Mouse (Mus musculus) megakaryocyte-erythroid progenitor cell, adult 5-6 weeks (primary cell): ENCODE data around the gene Nup85. TPM values are rescaled to one million over a fixed set of nuclear protein-coding genes. Genes with fewer than 3 reads are reported as not detected.

ENCODE experiments used
- ATAC-seq: replicated peaks from 2 replicates; pipeline ENCODE4 v1.8.0; 2016; ENCODE audit warnings: mild to moderate bottlenecking, inconsistent platforms; ENCODE audit not compliant: severe bottlenecking, poor library complexity, low FRiP score, low TSS enrichment
- total RNA-seq, 2 experiments: library from RNA; stranded (forward) in 1 of 2; stranded (reverse) in 1 of 2; fragments of 200-1000, 215-1000 nt in 1 of 2; fragments of >200 nt in 1 of 2; fragmentation: Nextera tagmentation in 1 of 2; gene quantifications; 2 replicates each; pipeline ENCODE4 v1.2.3; 2014 to 2017

Nup85 gene
- total RNA-seq, 2 experiments from 2014 or later: 228 to 306 TPM

DNA sequence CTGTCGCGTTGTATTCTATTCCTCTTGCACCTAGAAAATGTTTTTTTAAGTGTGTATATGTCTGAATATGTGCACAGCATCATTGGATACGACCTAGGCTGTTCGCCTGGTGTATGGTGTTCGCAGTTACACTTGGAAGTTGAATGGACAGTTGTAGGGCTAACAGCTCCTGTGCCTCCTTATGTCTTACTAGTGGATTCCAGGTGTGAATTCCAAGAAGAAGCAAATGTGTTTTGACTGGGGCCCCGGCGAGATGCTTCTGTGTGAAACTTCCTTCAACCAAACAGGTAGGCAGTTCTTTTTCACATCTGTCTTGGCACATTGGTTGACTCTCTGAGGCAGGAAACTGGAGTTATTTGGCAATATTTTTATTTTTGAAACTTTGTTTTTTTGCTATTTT lies 727 bp downstream of the Nup85 start:
- ATAC-seq: no peak

DNA sequence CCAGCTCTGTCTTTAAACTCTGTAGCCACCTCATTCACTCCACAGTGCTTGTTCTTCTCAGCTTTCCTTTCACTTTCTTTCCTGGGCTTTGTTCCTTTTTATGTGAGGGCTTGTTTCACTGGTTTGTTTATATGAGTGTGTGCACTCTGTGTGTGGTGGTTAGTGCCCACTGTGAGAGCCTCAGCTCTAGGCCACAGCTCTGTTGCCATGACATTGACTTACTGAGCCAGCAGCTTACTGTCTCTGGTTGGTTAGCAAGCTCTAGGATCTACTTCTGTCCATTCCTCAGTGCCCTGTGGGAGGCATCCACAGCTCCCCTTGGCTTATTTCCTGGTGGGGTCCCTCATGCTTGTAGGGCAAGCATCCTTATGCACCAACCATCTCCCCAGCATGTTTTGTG lies 14.8 kb downstream of the Nup85 start:
- no peak for ATAC-seq

DNA sequence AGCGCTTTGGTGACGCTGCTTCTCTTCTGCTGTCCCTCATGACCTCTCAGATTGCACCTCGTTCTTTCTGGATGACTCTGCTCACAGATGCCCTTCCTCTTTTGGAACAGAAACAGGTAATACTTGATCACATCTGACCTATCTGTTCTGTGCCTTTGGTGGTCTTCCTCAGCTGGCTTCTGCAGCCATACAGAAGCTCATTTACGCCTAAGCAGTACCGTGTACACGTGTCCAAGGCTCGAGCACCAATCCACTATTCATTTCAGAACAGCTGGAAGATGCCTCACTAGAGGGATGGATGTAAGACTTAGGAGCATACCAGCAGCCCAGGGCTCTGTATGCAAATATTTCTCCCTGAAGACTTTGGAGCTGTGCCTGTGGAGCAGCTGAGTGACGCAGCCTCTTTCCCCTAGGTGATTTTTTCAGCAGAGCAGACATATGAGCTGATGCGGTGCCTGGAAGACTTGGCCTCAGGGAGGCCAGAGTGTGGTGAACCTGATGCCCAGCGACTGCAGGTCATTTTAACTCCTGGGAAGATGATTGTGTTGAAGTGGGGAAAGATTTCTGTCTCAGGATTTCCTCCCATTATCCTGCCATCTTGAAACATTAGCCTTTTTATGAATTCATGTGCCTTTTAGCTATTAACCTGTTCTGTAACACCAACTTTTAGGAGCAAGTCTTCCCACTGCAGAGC lies 18.8 kb downstream of the Nup85 start:
- ATAC-seq: no peak

DNA sequence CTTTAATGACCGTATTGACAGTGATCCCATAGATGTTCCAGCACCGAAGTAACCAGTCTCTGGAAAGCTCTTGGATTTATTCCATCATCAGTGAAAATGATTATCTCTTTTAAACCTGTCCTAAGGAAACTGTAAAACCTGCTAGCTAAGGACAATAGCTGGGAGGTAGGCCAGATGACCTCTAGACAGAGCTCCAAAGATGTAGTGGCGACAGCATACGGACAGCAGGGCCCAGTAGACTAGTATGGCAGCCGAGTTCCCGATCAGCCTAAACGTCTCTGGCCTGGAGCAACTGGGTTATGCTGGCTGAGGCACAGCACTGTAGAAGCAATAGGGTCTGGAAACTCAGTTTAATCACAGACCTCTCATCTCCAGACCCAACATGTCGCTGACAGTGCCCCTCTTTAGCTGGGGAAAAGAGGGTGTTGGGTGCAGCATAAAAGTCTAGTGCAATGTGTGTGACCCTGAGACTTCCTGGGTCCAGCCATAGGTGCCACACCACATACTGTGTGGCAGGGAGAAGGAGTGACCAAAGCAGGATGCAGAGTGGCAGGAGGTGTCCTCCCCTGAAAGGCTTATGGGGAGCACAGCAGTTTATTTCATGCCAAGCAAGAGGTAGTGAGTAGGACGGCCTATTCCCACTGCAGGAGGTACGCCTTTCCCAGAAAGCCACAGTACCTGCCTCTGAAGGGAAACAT lies 20.3 kb downstream of the Nup85 start:
- no peak for ATAC-seq

DNA sequence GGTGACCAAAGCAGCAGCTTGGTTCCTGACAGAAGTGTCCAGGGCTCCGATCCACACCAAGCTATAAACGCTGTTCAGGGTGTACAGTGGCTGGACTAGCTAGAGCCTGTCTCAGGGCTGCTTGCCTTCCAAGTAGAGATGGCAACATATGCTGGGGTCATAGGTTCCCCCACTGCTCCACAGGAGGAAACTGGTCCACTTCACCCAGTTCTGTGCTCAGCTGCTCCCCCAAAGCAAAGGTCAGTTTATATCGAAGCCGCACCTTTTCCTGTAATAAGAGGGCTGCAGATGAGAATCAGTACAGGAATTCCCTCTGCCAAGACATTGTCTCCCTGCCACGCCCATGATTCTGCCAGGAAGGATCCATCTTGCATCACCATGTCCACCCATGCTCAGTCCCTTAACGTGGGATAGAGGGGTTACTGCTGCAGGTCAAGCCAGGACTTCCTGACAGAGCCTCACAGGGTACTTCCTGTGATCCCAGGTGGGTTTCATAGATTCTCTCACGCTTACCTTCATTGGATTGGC lies 21.4 kb downstream of the Nup85 start:
- ATAC-seq: no peak

DNA sequence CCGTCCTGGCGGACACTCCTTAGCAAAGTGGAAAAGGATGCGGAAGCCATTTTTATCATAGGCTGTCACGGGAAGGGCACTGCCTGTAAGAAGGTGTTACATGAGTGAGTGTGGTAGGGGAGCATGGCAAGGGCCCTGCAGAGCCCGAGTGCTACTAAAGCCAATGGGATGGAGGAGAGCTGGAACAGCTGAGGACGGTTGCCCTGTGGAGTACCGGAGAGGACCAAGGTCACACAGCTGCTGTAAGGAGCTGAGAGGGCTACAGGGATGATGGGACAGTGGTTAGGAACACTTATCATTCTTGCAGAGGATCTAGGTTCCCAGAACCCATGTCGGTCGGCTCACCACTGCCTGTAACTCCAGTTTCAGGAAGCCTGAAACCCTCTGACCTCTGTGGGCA lies 22.2 kb downstream of the Nup85 start:
- ATAC-seq: no peak

DNA sequence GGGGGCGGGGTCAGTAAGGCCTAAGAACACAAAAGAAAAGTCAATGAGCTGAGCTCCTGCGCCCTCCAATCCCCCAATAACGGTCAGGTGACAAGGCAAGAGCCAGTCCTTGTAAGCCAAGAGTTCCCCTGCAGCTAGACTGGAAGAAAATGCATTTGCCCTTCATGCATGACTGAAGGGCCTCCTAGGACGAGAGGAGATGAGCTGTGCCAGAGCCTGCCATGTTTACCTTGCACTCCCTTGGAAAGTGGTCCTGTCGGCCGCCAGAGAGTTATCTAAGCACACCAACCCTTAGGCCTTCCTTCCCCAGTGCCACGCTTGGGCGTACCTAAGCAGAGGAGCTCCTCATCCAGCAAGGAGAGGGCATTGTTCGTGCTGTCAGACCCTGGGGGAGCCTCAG lies 23.8 kb downstream of the Nup85 start:
- ATAC-seq: no peak

DNA sequence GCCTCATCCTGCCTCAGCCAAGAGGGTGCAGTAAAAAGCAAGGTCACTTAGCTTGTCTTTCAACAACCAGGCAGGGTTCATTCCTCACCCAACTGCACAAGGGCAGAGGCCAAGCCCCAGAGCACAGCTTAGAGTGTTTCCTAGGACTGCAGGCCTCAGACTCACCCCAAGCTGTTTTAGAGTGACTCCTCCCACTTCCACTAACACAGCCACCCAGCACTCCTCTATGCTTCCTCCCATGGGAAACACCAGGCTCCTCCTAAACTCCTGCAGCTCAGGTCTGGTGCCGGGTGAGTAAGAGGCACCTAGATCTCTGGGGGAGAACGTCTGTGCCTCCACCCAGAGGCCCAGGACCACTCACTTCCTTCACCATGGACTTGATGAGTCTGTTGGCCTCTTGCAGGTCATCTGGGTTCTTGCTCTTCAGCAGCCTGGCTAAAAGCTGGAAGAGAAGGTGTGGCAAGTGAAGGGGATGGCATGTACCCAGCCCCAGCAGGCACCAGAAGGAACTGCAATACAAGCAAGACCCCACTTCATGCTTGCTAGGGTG lies 26.4 kb downstream of the Nup85 start:
- ATAC-seq: no peak

DNA sequence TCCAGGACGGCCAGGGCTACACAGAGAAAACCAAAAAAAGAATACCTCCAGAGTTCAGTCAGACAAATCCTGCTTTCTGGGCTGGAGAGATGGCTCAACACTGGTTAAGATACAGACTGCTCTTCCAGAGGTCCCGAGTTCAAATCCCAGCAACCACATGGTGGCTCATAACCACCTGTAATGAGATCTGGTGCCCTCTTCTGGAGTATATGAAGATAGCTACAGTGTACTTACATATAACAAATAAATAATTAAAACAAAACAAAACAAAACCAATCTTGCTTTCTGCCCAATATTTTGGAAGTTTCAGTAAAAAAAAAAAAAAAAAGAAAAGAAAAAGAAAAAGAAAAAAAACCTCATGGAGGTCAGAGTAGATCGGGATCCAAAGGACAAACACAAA lies 31.0 kb downstream of the Nup85 start:
- no peak for ATAC-seq

DNA sequence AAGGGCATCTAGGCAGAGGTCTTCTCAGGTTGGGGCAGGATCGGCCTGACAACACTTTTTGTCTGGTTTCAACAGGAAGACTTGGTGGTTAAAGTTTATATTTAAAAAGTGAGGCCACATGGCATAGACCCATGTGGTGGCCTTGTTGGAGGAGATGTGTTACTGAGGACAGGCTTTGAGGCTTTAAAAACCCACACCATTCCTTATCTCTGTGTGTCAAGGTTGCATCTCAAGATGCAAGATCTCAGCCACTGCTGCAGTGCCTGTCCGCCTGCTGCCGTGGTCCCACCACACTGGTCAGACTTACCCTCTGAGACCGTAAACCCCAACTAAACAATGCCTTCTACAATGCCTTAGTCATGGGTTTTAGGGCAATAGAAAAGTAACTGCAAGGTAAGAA lies 34.1 kb downstream of the Nup85 start:
- 0 out of 2 replicates have a peak, but pooled peaks have one; percentile 30 for ATAC-seq

DNA sequence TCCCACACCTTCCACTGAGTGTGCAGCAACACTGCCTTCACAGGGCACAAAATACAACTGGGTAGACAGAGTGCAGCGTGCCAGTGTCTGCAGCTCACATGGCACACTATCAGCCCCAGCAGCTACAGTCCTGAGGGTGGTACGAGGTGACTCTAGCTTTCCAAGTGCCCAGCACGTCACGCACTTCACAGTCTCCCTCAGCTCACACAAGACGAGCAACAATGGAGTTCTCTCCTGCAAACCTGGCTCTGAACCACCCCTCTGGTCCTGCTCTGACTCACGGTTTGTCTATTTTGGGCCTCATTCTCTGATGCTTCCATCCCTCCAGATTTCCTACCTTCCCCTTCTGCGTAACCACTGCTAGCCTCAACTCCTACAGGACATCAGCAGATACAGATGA lies 35.5 kb downstream of the Nup85 start:
- no peak for ATAC-seq

DNA sequence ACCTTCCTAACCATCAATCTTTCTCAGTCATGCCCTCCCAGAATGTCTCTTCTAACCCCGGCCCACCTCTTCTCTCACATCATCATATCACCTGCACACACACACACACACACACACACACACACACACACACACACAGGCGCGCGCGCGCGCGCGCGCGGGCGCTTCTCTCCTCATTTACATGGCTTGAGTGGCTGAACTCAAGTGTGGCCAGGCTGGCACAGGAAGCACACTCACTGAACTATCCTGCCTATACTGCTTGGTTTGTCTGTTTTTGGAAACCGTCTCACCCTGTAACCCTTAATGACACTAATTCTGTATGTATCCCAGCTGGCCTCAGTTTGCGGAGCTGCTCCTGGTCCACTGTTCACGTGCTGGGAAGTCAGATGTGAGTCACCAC lies 36.5 kb downstream of the Nup85 start:
- no peak for ATAC-seq

DNA sequence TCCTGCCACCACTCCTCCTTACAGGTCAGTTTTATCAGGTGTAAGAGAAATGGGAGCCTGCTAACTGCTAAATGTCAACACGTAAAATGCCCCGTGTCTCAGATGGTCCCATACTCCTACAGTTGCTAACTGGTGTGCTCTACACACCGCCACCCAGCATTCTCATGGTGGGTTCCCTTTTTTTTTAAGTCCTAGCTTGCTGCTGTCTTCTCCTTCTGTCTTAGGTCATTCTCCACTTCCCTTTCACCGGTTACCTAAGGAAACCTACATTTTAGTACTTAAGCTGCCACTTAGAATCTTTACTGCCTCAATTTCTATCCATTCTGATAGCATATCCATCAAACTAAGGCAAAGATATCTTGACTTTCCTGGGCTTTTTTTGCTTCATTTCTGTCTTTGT lies 36.9 kb downstream of the Nup85 start:
- no peak for ATAC-seq

DNA sequence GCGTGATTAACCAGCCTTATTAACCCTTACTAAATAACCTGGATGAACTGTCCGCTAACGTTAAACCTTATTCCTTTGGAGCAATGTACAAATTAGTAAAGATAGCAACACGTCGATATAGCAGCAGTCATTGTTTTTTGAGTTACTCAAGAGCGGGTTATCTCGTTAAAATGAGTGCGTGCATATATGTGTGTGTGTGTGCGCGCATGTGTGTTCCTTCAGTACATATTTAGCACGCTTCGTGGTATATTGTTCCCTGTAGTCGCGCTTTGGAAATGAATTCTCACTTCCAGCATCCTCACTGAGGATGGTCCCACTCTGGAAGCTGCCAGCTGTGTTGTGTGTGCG lies 38.9 kb downstream of the Nup85 start:
- peak; percentile 4; the same call in 1 of the 2 replicates for ATAC-seq

DNA sequence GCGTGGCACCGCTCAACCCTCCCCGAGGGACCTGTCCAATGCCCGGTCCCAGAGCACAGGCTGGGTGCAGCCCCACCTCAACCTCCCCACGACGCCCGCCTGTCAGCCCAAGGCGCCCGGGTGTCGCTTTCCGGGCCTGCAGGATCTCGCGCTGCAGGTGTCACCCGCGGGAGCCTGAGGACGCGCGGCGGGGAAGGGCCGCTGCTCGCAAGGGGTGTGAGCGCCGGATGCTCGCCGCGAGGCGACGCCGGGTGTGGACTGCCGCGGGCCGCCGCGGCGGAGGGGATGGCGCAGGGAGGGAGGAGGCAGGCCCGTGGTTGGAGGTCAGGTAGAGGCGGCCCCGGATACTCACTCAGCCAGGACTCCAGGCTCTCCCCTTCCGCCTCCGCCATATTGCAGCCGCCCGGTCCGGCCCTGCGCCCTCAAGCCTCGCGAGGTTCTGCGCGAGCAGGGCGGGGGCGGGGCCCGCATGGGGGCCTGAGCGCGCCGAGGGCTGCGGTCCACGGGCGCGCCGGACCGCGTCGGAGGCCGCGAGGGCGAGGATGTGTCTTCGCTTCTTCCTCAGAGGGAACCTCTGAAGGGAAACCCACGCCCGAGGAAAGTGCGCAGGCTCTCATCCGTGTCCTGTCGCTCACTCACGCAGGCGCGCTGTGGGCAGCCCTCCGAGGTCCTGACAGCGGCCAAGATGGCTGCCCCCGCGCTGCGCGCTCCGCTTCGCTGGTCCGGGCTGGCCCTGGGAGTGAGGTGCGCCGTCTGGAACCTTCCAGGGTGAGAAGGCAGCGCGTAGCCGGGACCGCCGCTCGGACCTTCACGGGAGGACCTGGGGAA lies 39.5 kb downstream of the Nup85 start, which contains the start of the genes Mrps7 and Gga3:
TSS of gene Mrps7 (plus strand) at position 450 of the 828 bp plus-strand sequence.
TSS of gene Gga3 (minus strand) at position 576 of the 828 bp plus-strand sequence.
- peak; percentile 84 for ATAC-seq

DNA sequence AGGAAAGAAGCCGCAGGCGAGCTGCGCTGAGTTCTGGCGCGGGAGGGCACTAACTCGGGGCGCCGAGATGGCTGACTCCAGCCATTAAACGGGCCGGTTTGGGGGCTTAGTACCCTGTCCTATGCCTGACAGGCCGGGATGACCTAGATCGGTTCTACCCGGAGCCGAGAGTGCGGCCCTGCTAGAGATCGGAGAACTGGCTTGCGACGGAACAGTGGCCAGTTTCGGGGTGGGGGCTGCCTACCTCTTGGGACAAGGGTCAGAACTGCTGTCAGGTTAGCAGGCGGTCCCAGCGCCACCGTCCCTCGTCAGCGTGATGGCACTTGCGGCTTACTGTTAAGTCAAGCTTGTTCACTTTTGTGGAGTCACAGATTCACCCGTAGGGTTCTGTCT lies 40.1 kb downstream of the Nup85 start:
- ATAC-seq: peak; percentile 7; the same call in 1 of the 2 replicates

DNA sequence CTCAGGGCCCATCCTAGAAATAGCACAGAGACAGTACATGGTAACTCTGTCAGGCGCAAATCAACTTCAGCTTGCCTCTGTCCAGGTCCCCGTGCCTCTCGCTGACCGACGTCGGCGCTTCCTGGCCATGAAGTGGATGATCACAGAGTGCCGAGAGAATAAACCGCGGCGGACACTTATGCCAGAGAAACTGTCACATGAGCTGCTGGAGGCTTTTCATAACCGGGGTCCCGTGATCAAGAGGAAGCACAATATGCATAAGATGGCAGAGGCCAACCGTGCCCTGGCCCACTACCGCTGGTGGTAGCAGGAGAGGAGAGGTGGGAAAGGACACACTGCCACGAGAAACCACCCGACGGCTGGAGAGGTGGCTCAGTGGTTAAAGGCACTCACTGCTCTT lies 42.5 kb downstream of the Nup85 start:
- ATAC-seq: no peak

DNA sequence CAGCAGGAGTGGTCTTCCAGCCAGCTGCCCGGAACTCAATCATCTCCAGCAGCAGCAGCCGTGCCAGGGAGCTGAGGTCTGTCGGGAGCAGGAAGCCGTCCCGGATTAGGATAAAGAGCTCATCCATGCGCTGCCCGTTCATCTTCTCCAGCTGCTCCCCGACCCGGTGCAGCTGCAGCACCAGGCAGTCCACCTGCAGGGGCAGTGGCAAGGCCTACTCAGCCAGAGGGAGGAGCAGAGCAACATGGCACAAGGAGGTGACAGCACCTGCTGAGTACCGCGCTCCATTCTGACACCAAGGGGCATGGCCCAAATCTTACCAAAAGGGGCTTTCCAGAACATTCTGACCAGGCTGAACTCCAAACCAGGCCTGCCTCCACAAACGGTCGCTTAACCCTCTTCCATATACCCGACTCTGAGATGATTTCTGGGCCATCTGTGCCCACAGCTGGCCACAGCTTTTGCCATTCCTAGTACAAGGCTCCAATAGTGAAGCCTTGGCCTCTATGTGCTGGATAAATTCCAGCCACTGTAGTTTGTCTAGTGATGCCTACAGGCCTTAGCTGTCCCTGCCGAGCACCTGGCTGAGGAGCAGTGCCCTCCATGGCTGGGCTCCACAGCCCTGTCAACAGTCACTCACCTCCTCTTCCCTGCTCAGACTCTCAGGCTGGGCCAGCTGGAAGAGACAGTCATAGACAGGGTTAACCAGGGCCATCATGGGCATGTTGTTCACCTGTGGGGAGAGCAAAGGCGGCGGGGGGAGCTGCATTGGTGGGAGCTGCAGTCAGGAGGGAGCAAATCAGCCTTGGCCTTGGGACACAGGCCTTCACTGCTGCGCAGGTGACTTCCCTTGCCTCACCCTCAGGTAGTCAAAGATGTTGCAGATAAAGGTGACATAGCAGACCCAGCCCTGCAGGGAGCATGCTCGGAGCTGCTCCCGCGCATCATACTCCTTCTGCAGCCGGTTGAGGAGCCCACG lies 44.5 kb downstream of the Nup85 start:
- no peak for ATAC-seq

DNA sequence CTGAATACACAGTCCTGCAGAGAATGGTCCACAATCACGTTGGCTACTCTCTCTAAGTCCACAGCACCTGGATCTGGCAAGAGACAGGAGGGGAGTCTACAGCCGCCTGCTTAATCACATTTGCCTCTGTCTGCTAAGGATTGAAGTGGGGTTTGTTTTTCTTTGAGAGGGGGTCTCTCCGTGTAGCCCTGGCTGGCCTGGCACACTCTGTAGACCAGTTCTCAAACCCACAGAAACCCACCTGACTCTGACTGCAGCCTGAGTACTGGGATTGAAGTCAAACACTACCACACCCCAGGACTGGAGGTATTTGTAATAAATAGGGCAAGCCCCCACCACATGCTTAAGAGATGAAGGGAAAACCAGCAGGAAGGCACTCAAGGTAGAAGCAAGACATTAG lies 45.3 kb downstream of the Nup85 start:
- no peak for ATAC-seq
